Mouse (Mus musculus) MEL (cell line): ENCODE measurements around the gene Slc46a3. TPM values are rescaled to one million over a fixed set of nuclear protein-coding genes. Genes with fewer than 3 reads are reported as not detected.

Experiments used
- DNase-seq: peaks from one replicate; pipeline ENCODE4 v3.0.0; 2011; ENCODE audit warnings: low read depth, low spot score
- H3K27ac ChIP-seq: 2 replicates; pipeline ENCODE4 v1.5.1; 2012; ENCODE audit warnings: low read depth, mild to moderate bottlenecking, control low read depth, low read length, moderate library complexity; ENCODE audit not compliant: control insufficient read depth
- H3K27me3 ChIP-seq, 2 experiments: fragments of 150-350 bp in 1 of 2; sonication (generic) in 1 of 2; 2 replicates each; pipeline ENCODE4 v1.6.1; 2012; ENCODE audit warnings: low read length in 2 of 2, mild to moderate bottlenecking in 2 of 2, improper control_type of control experiment in 1 of 2, moderate library complexity in 1 of 2; ENCODE audit not compliant: insufficient read depth in 2 of 2, control insufficient read depth in 1 of 2
- H3K36me3 ChIP-seq, 2 experiments: 2 replicates each; pipeline ENCODE4 v1.6.1; 2012 to 2014; ENCODE audit warnings: low read length in 2 of 2, improper control_type of control experiment in 1 of 2, inconsistent platforms in 1 of 2, mild to moderate bottlenecking in 1 of 2; ENCODE audit not compliant: insufficient read depth in 2 of 2, control insufficient read depth in 1 of 2
- H3K4me1 ChIP-seq, 2 experiments: fragments of 150-350 bp in 1 of 2; sonication (generic) in 1 of 2; 2 replicates each; pipeline ENCODE4 v1.6.1; 2012; ENCODE audit warnings: low read length in 2 of 2, improper control_type of control experiment in 1 of 2, mild to moderate bottlenecking in 1 of 2; ENCODE audit not compliant: insufficient read depth in 2 of 2, control insufficient read depth in 1 of 2
- H3K4me3 ChIP-seq, 2 experiments: fragments of 150-350 bp in 1 of 2; sonication (generic) in 1 of 2; 2 replicates each; pipeline ENCODE4 v1.5.1; 2012; ENCODE audit warnings: low read depth in 2 of 2, low read length in 2 of 2, mild to moderate bottlenecking in 2 of 2, moderate library complexity in 2 of 2, control low read depth in 1 of 2, improper control_type of control experiment in 1 of 2; ENCODE audit not compliant: control insufficient read depth in 1 of 2, insufficient read depth in 1 of 2
- H3K79me2 ChIP-seq: 2 replicates; pipeline ENCODE4 v1.6.1; 2012; ENCODE audit warnings: mild to moderate bottlenecking, low read length, moderate library complexity; ENCODE audit not compliant: control insufficient read depth, poor library complexity, insufficient read depth
- H3K9ac ChIP-seq: 2 replicates; pipeline ENCODE4 v1.6.1; 2012; ENCODE audit warnings: low read depth, mild to moderate bottlenecking, control low read depth, low read length, moderate library complexity; ENCODE audit not compliant: control insufficient read depth, poor library complexity, severe bottlenecking
- H3K9me3 ChIP-seq: fragments of 150-350 bp; sonication (generic); replicated peaks from 2 replicates; pipeline ENCODE4 v1.6.1; 2012; ENCODE audit warnings: mild to moderate bottlenecking, low read length, improper control_type of control experiment, moderate library complexity; ENCODE audit not compliant: insufficient read depth
- CHD2 ChIP-seq: IDR thresholded peaks from 2 replicates; pipeline ENCODE4 v1.6.1; 2011; ENCODE audit warnings: low read length, improper control_type of control experiment
- CTCF ChIP-seq, 3 experiments: IDR thresholded peaks in 2 of 3; conservative IDR thresholded peaks in 1 of 3; 2 replicates each; pipeline ENCODE4 v1.5.1; 2011 to 2012; ENCODE audit warnings: low read length in 3 of 3, low read depth in 2 of 3, mild to moderate bottlenecking in 2 of 3, improper control_type of control experiment in 1 of 3, inconsistent platforms in 1 of 3, mixed read lengths in 1 of 3, moderate library complexity in 1 of 3; ENCODE audit not compliant: control insufficient read depth in 1 of 3, insufficient read depth in 1 of 3, poor library complexity in 1 of 3, severe bottlenecking in 1 of 3
- E2F4 ChIP-seq: IDR thresholded peaks from 2 replicates; pipeline ENCODE4 v1.6.1; 2011; ENCODE audit warnings: low read depth, low read length, improper control_type of control experiment, borderline replicate concordance
- ELF1 ChIP-seq: IDR thresholded peaks from 2 replicates; pipeline ENCODE4 v1.6.1; 2014; ENCODE audit warnings: low read depth, mild to moderate bottlenecking, inconsistent platforms, low read length, improper control_type of control experiment, moderate library complexity
- ETS1 ChIP-seq: IDR thresholded peaks from 2 replicates; pipeline ENCODE4 v1.6.1; 2012; ENCODE audit warnings: low read depth, mild to moderate bottlenecking, inconsistent platforms, low read length, improper control_type of control experiment, moderate library complexity
- GATA1 ChIP-seq: IDR thresholded peaks from 2 replicates; pipeline ENCODE4 v1.6.1; 2011; ENCODE audit warnings: low read depth, low read length, improper control_type of control experiment
- KAT2A ChIP-seq: conservative IDR thresholded peaks from 2 replicates; pipeline ENCODE4 v1.6.1; 2012; ENCODE audit warnings: low read depth, low read length, improper control_type of control experiment, inconsistent platforms
- MAFK ChIP-seq: IDR thresholded peaks from 2 replicates; pipeline ENCODE4 v1.6.1; 2011; ENCODE audit warnings: low read depth, mild to moderate bottlenecking, low read length, improper control_type of control experiment, borderline replicate concordance
- MYB ChIP-seq: IDR thresholded peaks from 2 replicates; pipeline ENCODE4 v1.6.1; 2011; ENCODE audit warnings: mild to moderate bottlenecking, low read depth, low read length, improper control_type of control experiment
- MYC ChIP-seq: IDR thresholded peaks from 2 replicates; pipeline ENCODE4 v1.6.1; 2011; ENCODE audit warnings: low read depth, mild to moderate bottlenecking, low read length, improper control_type of control experiment, moderate library complexity
- POLR2AphosphoS2 ChIP-seq: IDR thresholded peaks from 2 replicates; pipeline ENCODE4 v1.6.1; 2011; ENCODE audit warnings: low read length, improper control_type of control experiment
- POLR2AphosphoS5 ChIP-seq: IDR thresholded peaks from 2 replicates; pipeline ENCODE4 v1.6.1; 2012; ENCODE audit warnings: low read depth, borderline replicate concordance, mild to moderate bottlenecking, inconsistent platforms, low read length, moderate library complexity, mixed read lengths
- SIN3A ChIP-seq: IDR thresholded peaks from 2 replicates; pipeline ENCODE4 v1.6.1; 2012; ENCODE audit warnings: low read length, improper control_type of control experiment, inconsistent platforms
- SMC3 ChIP-seq: IDR thresholded peaks from 2 replicates; pipeline ENCODE4 v1.6.1; 2011; ENCODE audit warnings: low read depth, low read length, improper control_type of control experiment
- TCF12 ChIP-seq: IDR thresholded peaks from 2 replicates; pipeline ENCODE4 v1.6.1; 2014; ENCODE audit warnings: low read depth, mild to moderate bottlenecking, inconsistent platforms, low read length, improper control_type of control experiment, moderate library complexity
- UBTF ChIP-seq: IDR thresholded peaks from 2 replicates; pipeline ENCODE4 v1.6.1; 2012; ENCODE audit warnings: low read depth, mild to moderate bottlenecking, inconsistent platforms, low read length, improper control_type of control experiment, moderate library complexity, borderline replicate concordance; ENCODE audit not compliant: insufficient read depth
- USF1 ChIP-seq: IDR thresholded peaks from 2 replicates; pipeline ENCODE4 v1.6.1; 2014; ENCODE audit warnings: low read depth, mild to moderate bottlenecking, inconsistent platforms, low read length, improper control_type of control experiment, moderate library complexity
- ZC3H11A ChIP-seq: IDR thresholded peaks from 2 replicates; pipeline ENCODE4 v1.6.1; 2012; ENCODE audit warnings: low read depth, mild to moderate bottlenecking, inconsistent platforms, low read length, improper control_type of control experiment
- ZKSCAN1 ChIP-seq: IDR thresholded peaks from 2 replicates; pipeline ENCODE4 v1.6.1; 2012; ENCODE audit warnings: low read depth, mild to moderate bottlenecking, inconsistent platforms, low read length, improper control_type of control experiment, moderate library complexity
- ZMIZ1 ChIP-seq: IDR thresholded peaks from 2 replicates; pipeline ENCODE4 v1.6.1; 2012; ENCODE audit warnings: low read depth, mild to moderate bottlenecking, inconsistent platforms, low read length, improper control_type of control experiment, moderate library complexity
- ZNF384 ChIP-seq: IDR thresholded peaks from 2 replicates; pipeline ENCODE4 v1.6.1; 2012; ENCODE audit warnings: low read depth, mild to moderate bottlenecking, inconsistent platforms, low read length, improper control_type of control experiment
- polyA plus RNA-seq, 2 experiments: library from polyadenylated mRNA; stranded (reverse) in 1 of 2; unstranded in 1 of 2; fragments of >175 nt in 1 of 2; fragments of >200 nt in 1 of 2; gene quantifications; 2 replicates each; pipeline versions ENCODE4 v1.2.1 to v1.2.4; 2012; ENCODE audit warnings: low replicate concordance in 2 of 2, low read depth in 1 of 2; ENCODE audit not compliant: insufficient read length in 2 of 2, insufficient read depth in 1 of 2, missing spikeins in 1 of 2
- total RNA-seq: library from RNA; depleted of rRNA; stranded (reverse); fragments of 300-350 nt; gene quantifications from 2 replicates; pipeline ENCODE4 v1.2.3, GENCODE M21; 2012

Slc46a3 gene
- total and polyA plus RNA-seq, 3 experiments, result 3.0 to 7.7 TPM; not detected in 1

- TF ChIP-seq CTCF (IDR thresholded peaks at IDR 0.05 in 2 of 3, conservative IDR thresholded peaks at IDR 0.05 in 1 of 3; ENCODE audit: control insufficient read depth in 1 of 3, insufficient read depth in 1 of 3, low read depth in 2 of 3, low read length in 3 of 3, poor library complexity in 1 of 3, severe bottlenecking in 1 of 3), result no peak
- TF ChIP-seq ETS1, result no peak
Measured at GRCm38 (mm10) chr5:147903166-147903565, 8.6 kb upstream of the Slc46a3 start (continued).

- H3K9ac ChIP-seq, result no peak overlapping the region
- no peaks in the 10 kb centered on the region for H3K27me3 ChIP-seq
- no peak for TF ChIP-seq MAFK
- TF ChIP-seq GATA1, result peak; percentile 39; the same call in 1 of the 2 replicates
- no peak overlapping the region for H3K4me3 ChIP-seq
- peaks cover 0 to 4% of the 10 kb centered on the region in 2 experiments; a peak in 1 of 4 replicates for H3K4me1 ChIP-seq
- no peak for DNase-seq
- no peaks in the 10 kb centered on the region for H3K9me3 ChIP-seq
- peaks cover 0 to 2% of the 10 kb centered on the region in 2 experiments; a peak in 1 of 4 replicates for H3K36me3 ChIP-seq
- H3K27ac ChIP-seq, result no peak overlapping the region
- H3K79me2 ChIP-seq, result no peaks in the 10 kb centered on the region
Measured at GRCm38 (mm10) chr5:147902008-147902757, 7.6 kb upstream of the Slc46a3 start.

DNA sequence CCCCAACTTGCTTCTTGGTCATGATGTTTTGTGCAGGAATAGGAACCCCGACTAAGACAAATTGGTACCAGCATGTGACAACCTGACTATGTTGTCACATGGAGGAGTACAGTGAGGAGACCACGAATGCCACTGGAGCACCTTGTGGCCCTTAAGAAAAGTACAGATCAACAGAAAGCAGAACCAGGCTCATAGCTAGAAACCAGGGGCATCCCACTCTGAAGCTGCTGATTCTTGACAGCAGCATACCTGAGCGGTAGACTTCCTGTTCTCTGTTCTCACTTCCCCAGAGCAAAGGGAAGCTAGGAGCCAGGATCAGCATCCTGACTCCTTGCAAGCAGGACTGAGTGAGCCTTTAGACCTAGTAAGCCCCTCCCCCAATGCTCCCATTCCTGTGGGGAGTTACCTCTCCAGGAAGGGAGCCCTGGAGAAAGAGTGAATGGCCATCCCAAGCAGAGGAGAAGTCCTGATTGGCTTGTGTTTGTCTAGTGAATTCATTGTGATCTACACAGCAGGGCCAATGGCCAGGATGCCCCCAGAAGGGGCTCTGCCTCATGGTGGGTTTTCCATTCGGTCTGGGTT lies 4.4 kb upstream of the Slc46a3 start:
- DNase-seq, result no peak
- no peaks in the 10 kb centered on the region for H3K9me3 ChIP-seq

More for the DNA sequence above, 4.4 kb upstream of the Slc46a3 start:
- Histone ChIP-seq H3K4me3 (no peak overlapping the region), H3K9ac (no peak overlapping the region), H3K36me3 (peaks cover 0 to 10% of the 10 kb centered on the region in 2 experiments; a peak in 2 of 4 replicates), H3K27me3 (no peaks in the 10 kb centered on the region), H3K27ac (no peak overlapping the region), H3K4me1 (peaks cover 0 to 20% of the 10 kb centered on the region in 2 experiments; a peak in 3 of 4 replicates), H3K79me2 (no peaks in the 10 kb centered on the region)
- TF ChIP-seq ZKSCAN1 (no peak), MYB (no peak), SMC3 (no peak), KAT2A (no peak), GATA1 (no peak), POLR2AphosphoS2 (no peak), ETS1 (no peak), USF1 (no peak), TCF12 (no peak), CTCF (IDR thresholded peaks at IDR 0.05 in 2 of 3, conservative IDR thresholded peaks at IDR 0.05 in 1 of 3; ENCODE audit: control insufficient read depth in 1 of 3, insufficient read depth in 1 of 3, low read depth in 2 of 3, low read length in 3 of 3, poor library complexity in 1 of 3, severe bottlenecking in 1 of 3) (no peak), ZNF384 (no peak), ZC3H11A (no peak), SIN3A (no peak), MYC (no peak), E2F4 (no peak), ZMIZ1 (no peak), POLR2AphosphoS5 (no peak), CHD2 (no peak), ELF1 (no peak), UBTF (no peak)
